Mouse (Mus musculus): ENCODE measurements around the gene Mpzl2. TPM values are rescaled to one million over a fixed set of nuclear protein-coding genes. Genes with fewer than 3 reads are reported as not detected.

The Mpzl2 gene
- polyA plus RNA-seq, 1 experiment from 2014 or later = 9.0 TPM

DNA sequence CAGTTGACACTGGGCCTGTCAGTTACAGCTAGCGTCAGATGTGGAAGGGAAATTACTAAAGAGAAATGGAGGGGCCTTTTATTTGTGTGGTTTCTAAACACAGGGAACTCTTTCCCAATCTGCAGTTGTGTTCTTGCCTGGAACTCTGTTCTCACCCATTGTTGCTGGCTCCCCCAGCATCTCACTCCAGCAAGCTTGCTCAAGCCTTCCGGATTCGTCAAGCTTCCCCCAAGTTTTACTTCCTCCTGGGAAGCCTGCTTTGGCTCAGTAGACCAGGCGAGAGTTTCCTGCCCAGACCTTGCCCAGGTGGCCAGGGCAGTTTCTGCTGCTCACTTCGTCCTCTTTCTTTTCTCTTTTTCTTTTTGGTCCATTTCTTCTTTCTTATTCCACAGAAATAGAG is 45.0 kb downstream of the Mpzl2 start:
- no peak overlapping the region for H3K9ac ChIP-seq
- H3K9me3 ChIP-seq (replicated peaks) = no peaks in the 10 kb centered on the region
- 0 out of 2 replicates have a peak overlapping the region, but pooled peaks have one; percentile 2 for H3K27ac ChIP-seq (replicated peaks)
- H3K4me1 ChIP-seq (replicated peaks) = peaks cover 7% of the 10 kb centered on the region; the same call in 1 of the 2 replicates
- no peaks in the 10 kb centered on the region for H3K27me3 ChIP-seq
- 32% methylated on average over 5 of the region's 5 CpGs for WGBS (ENCODE audit: insufficient replicate concordance)
- no peak overlapping the region for H3K4me3 ChIP-seq (replicated peaks)
- no peak overlapping the region for H3K4me2 ChIP-seq
- ATAC-seq (ENCODE audit: insufficient read depth) = no peak
- no peaks in the 10 kb centered on the region for H3K36me3 ChIP-seq (replicated peaks)

- WGBS (ENCODE audit: insufficient replicate concordance) = 48% methylated on average over 12 of the region's 12 CpGs
- Histone ChIP-seq H3K4me1 (replicated peaks) (peaks cover 7% of the 10 kb centered on the region; the same call in 1 of the 2 replicates), H3K4me2 (no peak overlapping the region), H3K27ac (replicated peaks) (no peak overlapping the region), H3K9me3 (replicated peaks) (no peaks in the 10 kb centered on the region), H3K9ac (no peak overlapping the region), H3K27me3 (no peaks in the 10 kb centered on the region; the same call in 1 of the 2 replicates), H3K4me3 (replicated peaks) (no peak overlapping the region), H3K36me3 (replicated peaks) (no peaks in the 10 kb centered on the region)
- ATAC-seq (ENCODE audit: insufficient read depth) = no peak
Measured at GRCm38 (mm10) chr9:45085741-45086690, 46.4 kb downstream of the Mpzl2 start.

DNA sequence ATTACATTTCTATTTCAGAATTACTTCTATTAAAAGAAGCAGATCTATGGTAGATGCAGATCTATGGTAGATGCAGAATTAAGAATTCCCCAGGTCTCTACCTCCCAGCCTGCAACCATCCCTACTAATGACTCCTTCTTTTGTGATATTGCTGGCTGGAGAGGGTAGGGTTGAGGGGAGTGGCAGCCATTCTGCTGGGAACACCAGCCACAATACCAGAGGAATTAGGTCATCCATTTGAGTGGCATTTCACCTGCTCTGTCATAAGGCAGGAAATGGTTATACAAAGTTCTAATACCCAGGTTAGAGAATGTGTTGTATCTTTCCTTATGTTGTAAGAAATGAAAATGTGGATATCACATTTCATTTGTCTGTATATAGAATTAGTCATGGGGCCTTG is 48.4 kb downstream of the Mpzl2 start:
- Histone ChIP-seq H3K27me3 (no peaks in the 10 kb centered on the region; the same call in 1 of the 2 replicates), H3K9ac (no peak overlapping the region), H3K4me2 (no peak overlapping the region), H3K4me3 (replicated peaks) (no peak overlapping the region), H3K4me1 (replicated peaks) (peaks cover 11% of the 10 kb centered on the region; the same call in 1 of the 2 replicates), H3K9me3 (replicated peaks) (no peaks in the 10 kb centered on the region), H3K27ac (replicated peaks) (no peak overlapping the region), H3K36me3 (replicated peaks) (no peaks in the 10 kb centered on the region)
- ATAC-seq (ENCODE audit: insufficient read depth) = no peak

- no peak for ATAC-seq (ENCODE audit: insufficient read depth)
- Histone ChIP-seq H3K4me2 (no peak overlapping the region), H3K4me1 (replicated peaks) (peaks cover 5% of the 10 kb centered on the region; the same call in 1 of the 2 replicates), H3K27me3 (no peaks in the 10 kb centered on the region; the same call in 1 of the 2 replicates), H3K27ac (replicated peaks) (no peak overlapping the region), H3K36me3 (replicated peaks) (no peaks in the 10 kb centered on the region), H3K4me3 (replicated peaks) (no peak overlapping the region), H3K9ac (no peak overlapping the region), H3K9me3 (replicated peaks) (no peaks in the 10 kb centered on the region)
- WGBS (ENCODE audit: insufficient replicate concordance) = 51% methylated on average over 3 of the region's 3 CpGs
Measured at GRCm38 (mm10) chr9:45090811-45091210, 51.2 kb downstream of the Mpzl2 start.

- no peak for ATAC-seq (ENCODE audit: insufficient read depth)
- H3K9me3 ChIP-seq (replicated peaks) = no peaks in the 10 kb centered on the region
- 28% methylated on average over 4 of the region's 4 CpGs for WGBS (ENCODE audit: insufficient replicate concordance)
- H3K4me3 ChIP-seq (replicated peaks) = no peak overlapping the region
- H3K36me3 ChIP-seq (replicated peaks) = no peaks in the 10 kb centered on the region
- H3K4me1 ChIP-seq (replicated peaks) = 0 out of 2 replicates have a peak, but pooled peaks cover 4% of the 10 kb centered on the region
- no peak overlapping the region for H3K4me2 ChIP-seq
- no peak overlapping the region for H3K9ac ChIP-seq
- H3K27me3 ChIP-seq = no peaks in the 10 kb centered on the region; the same call in 1 of the 2 replicates
- H3K27ac ChIP-seq (replicated peaks) = no peak overlapping the region
Measured at GRCm38 (mm10) chr9:45092641-45093040, 53.0 kb downstream of the Mpzl2 start.

GRCm38 (mm10) chr9:45095149-45095937 is 55.7 kb downstream of the Mpzl2 start:
- no peak overlapping the region for H3K4me3 ChIP-seq (replicated peaks)
- ATAC-seq (ENCODE audit: insufficient read depth) = no peak
- H3K4me1 ChIP-seq (replicated peaks) = 0 out of 2 replicates have a peak, but pooled peaks cover 4% of the 10 kb centered on the region
- no peaks in the 10 kb centered on the region for H3K36me3 ChIP-seq (replicated peaks)
- H3K4me2 ChIP-seq = no peak overlapping the region; the same call in 1 of the 2 replicates
- H3K27ac ChIP-seq (replicated peaks) = no peak overlapping the region
- H3K9me3 ChIP-seq (replicated peaks) = no peaks in the 10 kb centered on the region
- H3K9ac ChIP-seq = no peak overlapping the region
- H3K27me3 ChIP-seq = no peaks in the 10 kb centered on the region; the same call in 1 of the 2 replicates
- WGBS (ENCODE audit: insufficient replicate concordance) = 47% methylated on average over 6 of the region's 6 CpGs

DNA sequence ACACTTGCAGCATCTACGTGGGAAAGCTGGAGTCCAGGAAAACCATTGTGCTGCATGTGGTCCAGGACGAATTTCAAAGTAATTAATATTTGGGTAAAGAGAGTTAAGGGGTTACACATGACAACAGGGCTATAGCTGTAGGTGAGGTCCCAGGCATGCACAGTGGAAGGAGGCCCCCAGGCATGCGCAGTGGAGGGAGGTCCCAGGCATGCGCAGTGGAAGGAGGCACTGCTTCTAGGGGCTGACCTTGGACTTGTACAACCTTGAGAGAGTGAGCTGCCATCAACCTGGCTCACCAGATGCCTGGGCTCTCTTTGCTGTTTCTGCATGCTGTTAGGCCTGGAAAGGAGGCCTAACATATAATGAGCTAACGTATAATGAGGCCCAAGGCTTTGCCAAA is 58.3 kb downstream of the Mpzl2 start:
- 55% methylated on average over 5 of the region's 5 CpGs for WGBS (ENCODE audit: insufficient replicate concordance)

GRCm38 (mm10) chr9:45098426-45098825 is 58.8 kb downstream of the Mpzl2 start:
- 10% methylated on average over 3 of the region's 3 CpGs for WGBS (ENCODE audit: insufficient replicate concordance)
- H3K9me3 ChIP-seq (replicated peaks) = no peaks in the 10 kb centered on the region
- H3K4me1 ChIP-seq (replicated peaks) = no peaks in the 10 kb centered on the region

More for the DNA sequence above, 58.3 kb downstream of the Mpzl2 start:
- no peak overlapping the region for H3K27ac ChIP-seq (replicated peaks)
- ATAC-seq (ENCODE audit: insufficient read depth) = no peak
- H3K27me3 ChIP-seq = no peaks in the 10 kb centered on the region
- no peaks in the 10 kb centered on the region for H3K9me3 ChIP-seq (replicated peaks)
- H3K9ac ChIP-seq = no peak overlapping the region
- no peaks in the 10 kb centered on the region for H3K4me1 ChIP-seq (replicated peaks)
- no peak overlapping the region for H3K4me2 ChIP-seq
- H3K36me3 ChIP-seq (replicated peaks) = no peaks in the 10 kb centered on the region
- no peak overlapping the region for H3K4me3 ChIP-seq (replicated peaks)

GRCm38 (mm10) chr9:45102528-45102927 is 62.9 kb downstream of the Mpzl2 start:
- Histone ChIP-seq H3K4me2 (no peak overlapping the region), H3K4me1 (replicated peaks) (0 out of 2 replicates have a peak, but pooled peaks cover 3% of the 10 kb centered on the region), H3K27me3 (no peaks in the 10 kb centered on the region), H3K9me3 (replicated peaks) (no peaks in the 10 kb centered on the region), H3K36me3 (replicated peaks) (no peaks in the 10 kb centered on the region), H3K9ac (no peak overlapping the region), H3K27ac (replicated peaks) (no peak overlapping the region), H3K4me3 (replicated peaks) (no peak overlapping the region)
- ATAC-seq (ENCODE audit: insufficient read depth) = no peak
- 63% methylated on average over 1 of the region's 1 CpGs for WGBS (ENCODE audit: insufficient replicate concordance)

More at GRCm38 (mm10) chr9:45098426-45098825, 58.8 kb downstream of the Mpzl2 start:
- H3K4me2 ChIP-seq = no peak overlapping the region
- H3K36me3 ChIP-seq (replicated peaks) = no peaks in the 10 kb centered on the region
- no peaks in the 10 kb centered on the region for H3K27me3 ChIP-seq
- no peak overlapping the region for H3K4me3 ChIP-seq (replicated peaks)
- no peak overlapping the region for H3K27ac ChIP-seq (replicated peaks)
- no peak for ATAC-seq (ENCODE audit: insufficient read depth)
- no peak overlapping the region for H3K9ac ChIP-seq

GRCm38 (mm10) chr9:45103211-45103979 is 63.8 kb downstream of the Mpzl2 start:
- Histone ChIP-seq H3K36me3 (replicated peaks) (no peaks in the 10 kb centered on the region), H3K9me3 (replicated peaks) (no peaks in the 10 kb centered on the region), H3K9ac (no peak overlapping the region), H3K27me3 (no peaks in the 10 kb centered on the region), H3K4me3 (replicated peaks) (no peak overlapping the region), H3K4me1 (replicated peaks) (0 out of 2 replicates have a peak, but pooled peaks cover 3% of the 10 kb centered on the region), H3K4me2 (no peak overlapping the region), H3K27ac (replicated peaks) (no peak overlapping the region)
- WGBS (ENCODE audit: insufficient replicate concordance) = 43% methylated on average over 11 of the region's 11 CpGs
- ATAC-seq (ENCODE audit: insufficient read depth) = no peak
